Mouse (Mus musculus) liver, adult 2 months (tissue): ENCODE results near the gene Sf1. TPM values are rescaled to one million over a fixed set of nuclear protein-coding genes. Genes with fewer than 3 reads are reported as not detected.

Experiments
- DNase-seq: peaks from one replicate; pipeline ENCODE4 v3.0.0-alpha.2; 2011; ENCODE audit warnings: low read depth, low spot score; ENCODE audit errors: extremely low read depth
- H3K27ac ChIP-seq: fragments of 200-500 bp; replicated peaks from 2 replicates; pipeline ENCODE4 v1.5.1; 2012; ENCODE audit warnings: low read depth, mild to moderate bottlenecking, control low read depth, inconsistent platforms, low read length; ENCODE audit not compliant: insufficient read depth
- H3K27me3 ChIP-seq: fragments of 200-500 bp; 2 replicates; pipeline ENCODE4 v1.6.1; 2012; ENCODE audit warnings: mild to moderate bottlenecking, moderate library complexity, low read length, inconsistent platforms; ENCODE audit not compliant: control insufficient read depth, insufficient read depth
- H3K36me3 ChIP-seq: fragments of 200-500 bp; 2 replicates; pipeline ENCODE4 v1.6.1; 2012; ENCODE audit warnings: low read length, inconsistent platforms; ENCODE audit not compliant: control insufficient read depth, insufficient read depth
- H3K4me1 ChIP-seq: fragments of 200-500 bp; 2 replicates; pipeline ENCODE4 v1.6.1; 2011; ENCODE audit warnings: low read length; ENCODE audit not compliant: control insufficient read depth, insufficient read depth
- H3K4me3 ChIP-seq: fragments of 200-500 bp; 2 replicates; pipeline ENCODE4 v1.5.1; 2011; ENCODE audit warnings: low read depth, mild to moderate bottlenecking, control low read depth, low read length, moderate library complexity; ENCODE audit not compliant: insufficient read depth
- H3K79me2 ChIP-seq: fragments of 200-500 bp; 2 replicates; pipeline ENCODE4 v1.6.1; 2012; ENCODE audit warnings: inconsistent platforms, mild to moderate bottlenecking, low read length, moderate library complexity; ENCODE audit not compliant: control insufficient read depth, insufficient read depth
- H3K9ac ChIP-seq: fragments of 200-500 bp; 2 replicates; pipeline ENCODE4 v1.6.1; 2012; ENCODE audit warnings: low read depth, mild to moderate bottlenecking, control low read depth, inconsistent platforms, low read length
- CTCF ChIP-seq: fragments of 200-500 bp; IDR thresholded peaks from 2 replicates; pipeline ENCODE4 v1.5.1; 2011; ENCODE audit warnings: low read depth, low read length, control low read depth
- POLR2A ChIP-seq: fragments of 200-500 bp; IDR thresholded peaks from 2 replicates; pipeline ENCODE4 v1.6.1; 2011; ENCODE audit warnings: low read length, control low read depth; ENCODE audit not compliant: insufficient read depth; ENCODE audit errors: extremely low read depth
- WGBS: fragments of 180-500 bp; shearing (Covaris S2); methylation state at CpG from one replicate; pipeline ENCODE4 v1.1.7; 2018; 5-methylcytosine and 5-hydroxymethylcytosine counted together
- polyA plus RNA-seq: library from polyadenylated mRNA; depleted of rRNA; stranded (reverse); fragments of >200 nt; gene quantifications from 2 replicates; pipeline ENCODE4 v1.2.3, GENCODE M21; 2012
- total RNA-seq: library from RNA; depleted of rRNA; stranded (reverse); fragments of >200 nt; gene quantifications from 2 replicates; pipeline ENCODE4 v1.2.3, GENCODE M21; 2014

Gene Sf1
- total and polyA plus RNA-seq, 2 experiments: 28.5 to 62.8 TPM

GRCm38 (mm10) chr19:6339191-6339590, 24.3 kb upstream of the Sf1 start:
- H3K27ac ChIP-seq: no peak overlapping the region
- peaks cover 4% of the 10 kb centered on the region; the same call in 1 of the 2 replicates for H3K36me3 ChIP-seq
- peaks cover 3% of the 10 kb centered on the region; the same call in 1 of the 2 replicates for H3K79me2 ChIP-seq
- H3K4me3 ChIP-seq: no peak overlapping the region
- TF ChIP-seq CTCF (no peak), POLR2A (no peak)
- peaks cover 9% of the 10 kb centered on the region for H3K4me1 ChIP-seq
- H3K9ac ChIP-seq: no peak overlapping the region
- WGBS: 96% methylated on average over 6 of the region's 6 CpGs
- no peak for DNase-seq
- H3K27me3 ChIP-seq: no peaks in the 10 kb centered on the region

GRCm38 (mm10) chr19:6339890-6340504, 23.5 kb upstream of the Sf1 start:
- H3K27me3 ChIP-seq: no peaks in the 10 kb centered on the region
- H3K79me2 ChIP-seq: peaks cover 3% of the 10 kb centered on the region; the same call in 1 of the 2 replicates
- H3K36me3 ChIP-seq: peaks cover 4% of the 10 kb centered on the region; the same call in 1 of the 2 replicates
- peak overlapping the region; percentile 67 for H3K27ac ChIP-seq
- 0 out of 2 replicates have a peak overlapping the region, but pooled peaks have one; percentile 16 for H3K9ac ChIP-seq
- no peak overlapping the region; the same call in 1 of the 2 replicates for H3K4me3 ChIP-seq
- TF ChIP-seq POLR2A (no peak), CTCF (peak; percentile 53)
- peaks cover 6% of the 10 kb centered on the region for H3K4me1 ChIP-seq
- 78% methylated on average over 15 of the region's 15 CpGs for WGBS
- DNase-seq: no peak

GRCm38 (mm10) chr19:6340524-6341452, 22.7 kb upstream of the Sf1 start, which contains the start of gene Map4k2:
TSS of gene Map4k2 (plus strand) at chr19:6341135.
- Histone ChIP-seq H3K4me1 (peaks cover 4% of the 10 kb centered on the region), H3K27ac (peak within 1 kb of the TSS; percentile 67), H3K4me3 (peak within 1 kb of the TSS; percentile 92), H3K27me3 (no peaks in the 10 kb centered on the region), H3K79me2 (no peaks in the 10 kb centered on the region), H3K9ac (peak within 1 kb of the TSS; percentile 94), H3K36me3 (peaks cover 4% of the 10 kb centered on the region; the same call in 1 of the 2 replicates)
- 0 out of 2 replicates have a peak, but pooled peaks have one; percentile 12 for TF ChIP-seq CTCF
- 0 out of 2 replicates have a peak, but pooled peaks have one; percentile 25 for TF ChIP-seq POLR2A
- WGBS: 4% methylated on average over 71 of the region's 72 CpGs
- DNase-seq: peak; percentile 74

- WGBS: 7% methylated on average over 23 of the region's 23 CpGs
- Histone ChIP-seq H3K36me3 (peaks cover 4% of the 10 kb centered on the region; the same call in 1 of the 2 replicates), H3K4me3 (peak overlapping the region; percentile 92), H3K27ac (no peak overlapping the region), H3K27me3 (no peaks in the 10 kb centered on the region), H3K9ac (peak overlapping the region; percentile 94), H3K4me1 (peaks cover 2% of the 10 kb centered on the region; the same call in 1 of the 2 replicates), H3K79me2 (no peaks in the 10 kb centered on the region)
- DNase-seq: no peak
- no peak for TF ChIP-seq POLR2A
- TF ChIP-seq CTCF: no peak
These were observed 21.9 kb upstream of the Sf1 start for GRCm38 (mm10) chr19:6341453-6342077.

- no peak overlapping the region for H3K4me3 ChIP-seq
- H3K9ac ChIP-seq: no peak overlapping the region
- 73% methylated on average over 5 of the region's 5 CpGs for WGBS
- H3K27ac ChIP-seq: no peak overlapping the region
- H3K79me2 ChIP-seq: no peaks in the 10 kb centered on the region
- TF ChIP-seq POLR2A: no peak
- TF ChIP-seq CTCF: no peak
- no peak for DNase-seq
- peaks cover 3% of the 10 kb centered on the region; the same call in 1 of the 2 replicates for H3K36me3 ChIP-seq
- peaks cover 2% of the 10 kb centered on the region; the same call in 1 of the 2 replicates for H3K4me1 ChIP-seq
- no peaks in the 10 kb centered on the region for H3K27me3 ChIP-seq
These were observed 21.1 kb upstream of the Sf1 start for GRCm38 (mm10) chr19:6342276-6342933.
